Mouse (Mus musculus) limb, embryonic 13.5 days (tissue): Measurements from ENCODE around the gene Ppard. TPM values are rescaled to one million over a fixed set of nuclear protein-coding genes. Genes with fewer than 3 reads are reported as not detected.

Experiments
- ATAC-seq: fragments of 200-750 bp; cut with Nextera tagmentation; 2 replicates; pipeline ENCODE4 v1.8.0; 2017; ENCODE audit warnings: low read depth, moderate number of reproducible peaks, moderate TSS enrichment; ENCODE audit not compliant: low FRiP score
- H3K27ac ChIP-seq: fragments of 300-500 bp; sonication (generic); 2 replicates; pipeline ENCODE4 v1.5.1; 2015; ENCODE audit warnings: inconsistent platforms, mild to moderate bottlenecking, moderate library complexity
- H3K27me3 ChIP-seq: fragments of 300-500 bp; sonication (generic); 2 replicates; pipeline ENCODE4 v1.6.1; 2015; ENCODE audit warnings: mild to moderate bottlenecking, inconsistent platforms
- H3K36me3 ChIP-seq: fragments of 300-500 bp; sonication (generic); 2 replicates; pipeline ENCODE4 v1.6.1; 2015; ENCODE audit warnings: inconsistent platforms, mild to moderate bottlenecking, moderate library complexity
- H3K4me1 ChIP-seq: fragments of 300-500 bp; sonication (generic); 2 replicates; pipeline ENCODE4 v1.6.1; 2015; ENCODE audit warnings: inconsistent platforms
- H3K4me2 ChIP-seq: fragments of 300-500 bp; sonication (generic); replicated peaks from 2 replicates; pipeline ENCODE4 v1.6.1; 2015; ENCODE audit warnings: inconsistent platforms, mild to moderate bottlenecking, moderate library complexity
- H3K4me3 ChIP-seq: fragments of 300-500 bp; sonication (generic); 2 replicates; pipeline ENCODE4 v1.5.1; 2015; ENCODE audit warnings: moderate library complexity, mild to moderate bottlenecking, inconsistent platforms
- H3K9ac ChIP-seq: fragments of 300-500 bp; sonication (generic); 2 replicates; pipeline ENCODE4 v1.6.1; 2015; ENCODE audit warnings: mild to moderate bottlenecking, inconsistent platforms
- H3K9me3 ChIP-seq: fragments of 300-500 bp; sonication (generic); 2 replicates; pipeline ENCODE4 v1.6.1; 2016; ENCODE audit warnings: inconsistent platforms
- WGBS: fragments of 180-500 bp; shearing (Covaris S2); methylation state at CpG from one replicate; pipeline ENCODE4 v1.1.7; 2015; 5-methylcytosine and 5-hydroxymethylcytosine counted together
- polyA plus RNA-seq: library from polyadenylated mRNA; unstranded; fragments of >200 nt; fragmentation: Nextera tagmentation; extraction: Ambion mirVana; gene quantifications from 2 replicates; pipeline ENCODE4 v1.2.1, GENCODE M21; 2015

Gene Ppard
- polyA plus RNA-seq, 1 experiment from 2014 or later = 3.0 TPM

- no peak overlapping the region for H3K4me3 ChIP-seq
- no peak for ATAC-seq
- peaks cover 32% of the 10 kb centered on the region for H3K4me1 ChIP-seq
- no peak overlapping the region for H3K27ac ChIP-seq
- 77% methylated on average over 11 of the region's 11 CpGs for WGBS
- H3K36me3 ChIP-seq = peaks cover 20% of the 10 kb centered on the region
- no peaks in the 10 kb centered on the region for H3K27me3 ChIP-seq
- H3K9ac ChIP-seq = no peak overlapping the region
- no peaks in the 10 kb centered on the region for H3K9me3 ChIP-seq
- no peak overlapping the region for H3K4me2 ChIP-seq
These were observed 29.3 kb downstream of the Ppard start for GRCm38 (mm10) chr17:28261795-28262194.

DNA sequence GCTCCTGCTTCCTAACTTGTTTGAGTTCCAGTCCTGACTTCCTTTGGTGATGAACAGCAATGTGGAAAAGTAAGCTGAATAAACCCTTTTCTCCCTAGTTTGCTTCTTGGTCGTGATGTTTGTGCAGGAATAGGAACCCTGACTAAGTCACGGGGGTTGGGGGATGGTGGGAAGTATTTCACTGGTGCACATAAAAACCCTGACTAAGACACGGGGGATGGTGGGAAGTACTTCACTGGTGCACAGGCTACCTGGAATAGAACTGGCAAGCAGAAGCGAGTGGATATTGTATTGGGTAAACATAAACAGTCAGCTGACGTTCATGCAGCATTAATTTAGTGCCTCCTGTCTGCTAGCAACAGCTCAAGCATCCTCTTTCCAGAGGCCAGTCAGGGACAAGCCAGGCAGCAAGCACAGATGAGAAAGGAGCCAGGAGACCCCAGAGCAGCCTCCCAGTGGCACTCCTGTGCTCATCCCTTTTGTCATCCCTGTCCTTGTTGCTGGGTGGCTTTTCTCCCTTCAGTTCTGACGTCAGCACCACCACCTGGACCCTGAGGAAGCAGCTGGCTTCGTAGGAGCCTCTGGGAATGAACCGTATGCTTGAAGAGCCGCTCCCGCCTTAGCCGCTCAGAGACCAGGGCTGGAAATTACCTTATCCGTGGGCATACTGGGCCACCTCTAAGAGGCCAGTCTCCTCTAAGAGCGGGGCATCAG lies 30.8 kb downstream of the Ppard start:
- Histone ChIP-seq H3K9me3 (no peaks in the 10 kb centered on the region), H3K4me1 (peaks cover 21% of the 10 kb centered on the region; the same call in 1 of the 2 replicates), H3K4me2 (no peak overlapping the region), H3K36me3 (peaks cover 21% of the 10 kb centered on the region), H3K9ac (no peak overlapping the region), H3K27me3 (no peaks in the 10 kb centered on the region), H3K4me3 (no peak overlapping the region), H3K27ac (no peak overlapping the region)
- 63% methylated on average over 13 of the region's 13 CpGs for WGBS
- no peak for ATAC-seq

DNA sequence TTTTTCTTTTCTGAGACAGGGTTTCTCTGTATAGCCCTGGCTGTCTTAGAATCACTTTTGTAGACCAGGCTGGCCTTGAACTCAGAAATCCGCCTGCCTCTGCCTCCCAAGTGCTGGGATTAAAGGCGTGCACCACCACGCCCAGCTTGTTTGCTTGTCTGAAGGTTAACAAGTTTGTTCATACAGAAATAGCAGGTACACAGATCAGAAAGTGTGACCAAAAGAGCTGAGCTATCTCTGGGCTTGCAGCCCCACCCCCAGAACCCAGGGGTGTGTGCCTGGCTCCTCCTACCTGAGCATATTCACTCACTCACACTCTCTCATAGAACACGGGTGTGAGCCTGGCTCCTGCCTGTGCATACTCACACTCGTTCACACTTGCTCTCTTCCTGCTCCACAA lies 34.8 kb downstream of the Ppard start:
- 88% methylated on average over 5 of the region's 5 CpGs for WGBS
- Histone ChIP-seq H3K4me3 (no peak overlapping the region), H3K4me2 (no peak overlapping the region), H3K27ac (no peak overlapping the region), H3K27me3 (no peaks in the 10 kb centered on the region), H3K36me3 (0 out of 2 replicates have a peak, but pooled peaks cover 2% of the 10 kb centered on the region), H3K4me1 (peaks cover 30% of the 10 kb centered on the region), H3K9me3 (no peaks in the 10 kb centered on the region), H3K9ac (no peak overlapping the region)
- no peak for ATAC-seq

GRCm38 (mm10) chr17:28270165-28270564 lies 37.7 kb downstream of the Ppard start:
- no peak overlapping the region for H3K4me2 ChIP-seq
- H3K4me1 ChIP-seq = peaks cover 11% of the 10 kb centered on the region
- H3K9me3 ChIP-seq = no peaks in the 10 kb centered on the region
- no peak overlapping the region for H3K9ac ChIP-seq
- WGBS = 58% methylated on average over 13 of the region's 13 CpGs
- no peaks in the 10 kb centered on the region for H3K27me3 ChIP-seq
- H3K4me3 ChIP-seq = no peak overlapping the region
- 0 out of 2 replicates have a peak, but pooled peaks cover 2% of the 10 kb centered on the region for H3K36me3 ChIP-seq
- peak overlapping the region; percentile 40; the same call in 1 of the 2 replicates for H3K27ac ChIP-seq
- no peak for ATAC-seq

DNA sequence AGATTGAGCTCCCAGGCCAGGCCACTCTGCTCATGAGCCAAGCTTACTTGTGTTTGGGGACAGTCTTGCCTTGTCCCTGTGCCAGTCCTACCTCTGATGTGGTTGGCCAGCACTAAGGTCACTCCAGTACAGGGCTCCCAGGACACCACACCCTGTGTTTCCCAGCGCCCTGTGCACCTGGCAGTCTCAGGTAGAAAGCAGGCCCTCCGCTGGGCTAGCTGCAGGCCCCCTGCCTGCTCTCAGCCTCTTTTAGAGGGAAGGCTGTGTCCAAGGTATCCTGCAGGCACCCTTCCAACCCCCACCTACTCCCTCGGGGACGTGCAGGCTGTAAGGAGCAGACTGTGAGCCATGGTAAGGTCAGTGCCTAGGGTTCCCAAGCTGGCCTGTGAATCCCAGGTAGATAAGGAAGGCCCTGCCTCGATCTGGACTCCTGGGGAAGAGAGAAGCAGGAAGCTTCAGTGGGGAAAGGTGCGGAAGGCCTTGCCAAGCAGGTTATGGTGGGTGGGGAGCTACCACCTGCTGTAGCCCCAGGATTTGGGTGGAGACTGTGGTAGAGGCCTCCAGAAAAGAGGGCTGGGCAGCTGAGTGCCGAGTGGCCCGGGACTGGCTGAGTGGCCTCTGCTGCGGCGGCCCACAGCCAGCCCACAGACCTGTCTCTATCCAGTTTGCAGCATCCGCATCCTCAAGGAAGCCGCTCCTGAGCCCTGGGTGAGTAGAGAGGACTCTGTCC lies 39.2 kb downstream of the Ppard start:
- ATAC-seq = no peak
- 0 out of 2 replicates have a peak, but pooled peaks cover 7% of the 10 kb centered on the region for H3K36me3 ChIP-seq
- H3K4me1 ChIP-seq = peaks cover 9% of the 10 kb centered on the region
- no peaks in the 10 kb centered on the region for H3K9me3 ChIP-seq
- no peaks in the 10 kb centered on the region for H3K27me3 ChIP-seq
- H3K27ac ChIP-seq = no peak overlapping the region
- 84% methylated on average over 12 of the region's 12 CpGs for WGBS
- no peak overlapping the region for H3K4me2 ChIP-seq
- no peak overlapping the region for H3K4me3 ChIP-seq
- no peak overlapping the region for H3K9ac ChIP-seq

GRCm38 (mm10) chr17:28272281-28272680 lies 39.8 kb downstream of the Ppard start:
- no peaks in the 10 kb centered on the region for H3K27me3 ChIP-seq
- H3K4me1 ChIP-seq = peaks cover 15% of the 10 kb centered on the region
- H3K4me3 ChIP-seq = no peak overlapping the region
- ATAC-seq = no peak
- 0 out of 2 replicates have a peak, but pooled peaks cover 8% of the 10 kb centered on the region for H3K36me3 ChIP-seq
- H3K4me2 ChIP-seq = no peak overlapping the region
- no peak overlapping the region for H3K27ac ChIP-seq
- 75% methylated on average over 9 of the region's 9 CpGs for WGBS
- H3K9me3 ChIP-seq = no peaks in the 10 kb centered on the region
- 0 out of 2 replicates have a peak overlapping the region, but pooled peaks have one; percentile 13 for H3K9ac ChIP-seq

DNA sequence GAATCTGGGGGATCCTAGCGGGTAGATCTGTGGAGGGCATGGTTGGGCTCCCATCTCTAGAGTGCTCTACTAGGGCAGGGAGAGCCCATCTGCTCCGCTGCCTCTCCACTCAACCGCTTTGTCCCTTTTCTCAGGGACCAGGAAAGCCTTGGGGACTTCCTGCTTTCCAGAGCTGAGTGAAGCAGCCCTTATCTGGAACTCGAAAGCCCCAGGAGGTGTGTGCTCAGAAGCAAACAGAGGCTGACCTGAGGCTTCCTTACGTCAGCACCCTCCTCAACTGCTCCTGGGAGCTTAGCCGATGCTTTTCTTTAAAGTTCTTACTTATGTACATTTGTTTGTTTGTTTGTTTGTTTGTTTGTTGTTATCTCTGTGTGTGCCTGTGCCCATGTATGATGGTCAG lies 40.3 kb downstream of the Ppard start:
- no peak overlapping the region for H3K4me3 ChIP-seq
- 0 out of 2 replicates have a peak, but pooled peaks cover 8% of the 10 kb centered on the region for H3K36me3 ChIP-seq
- no peak overlapping the region for H3K4me2 ChIP-seq
- no peak for ATAC-seq
- H3K4me1 ChIP-seq = peaks cover 20% of the 10 kb centered on the region
- H3K27ac ChIP-seq = no peak overlapping the region
- no peaks in the 10 kb centered on the region for H3K27me3 ChIP-seq
- WGBS = 81% methylated on average over 6 of the region's 6 CpGs
- no peaks in the 10 kb centered on the region for H3K9me3 ChIP-seq
- no peak overlapping the region for H3K9ac ChIP-seq

DNA sequence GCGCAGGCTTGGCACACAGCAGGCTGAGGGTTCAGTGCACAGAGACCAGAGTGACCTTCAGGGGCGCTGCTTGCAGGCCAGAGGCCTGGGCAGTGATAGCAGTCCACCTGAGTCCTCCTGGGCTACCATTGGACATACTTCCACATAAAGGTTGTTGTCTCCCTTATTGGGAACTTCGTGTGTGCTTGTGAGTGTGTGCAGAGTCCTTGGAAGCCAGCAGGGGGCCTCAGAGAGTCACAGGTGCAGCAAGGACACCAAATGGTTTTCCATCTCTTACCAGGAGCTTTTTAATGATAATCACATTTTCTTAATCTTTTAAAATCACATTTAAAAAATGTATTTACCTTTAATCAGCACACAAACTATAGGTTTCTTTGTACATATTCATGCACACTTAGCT lies 42.2 kb downstream of the Ppard start:
- 78% methylated on average over 3 of the region's 3 CpGs for WGBS
- Histone ChIP-seq H3K9ac (no peak overlapping the region), H3K4me2 (no peak overlapping the region), H3K4me1 (peaks cover 37% of the 10 kb centered on the region), H3K36me3 (0 out of 2 replicates have a peak, but pooled peaks cover 8% of the 10 kb centered on the region), H3K9me3 (no peaks in the 10 kb centered on the region), H3K4me3 (no peak overlapping the region), H3K27me3 (no peaks in the 10 kb centered on the region), H3K27ac (no peak overlapping the region)
- ATAC-seq = no peak

DNA sequence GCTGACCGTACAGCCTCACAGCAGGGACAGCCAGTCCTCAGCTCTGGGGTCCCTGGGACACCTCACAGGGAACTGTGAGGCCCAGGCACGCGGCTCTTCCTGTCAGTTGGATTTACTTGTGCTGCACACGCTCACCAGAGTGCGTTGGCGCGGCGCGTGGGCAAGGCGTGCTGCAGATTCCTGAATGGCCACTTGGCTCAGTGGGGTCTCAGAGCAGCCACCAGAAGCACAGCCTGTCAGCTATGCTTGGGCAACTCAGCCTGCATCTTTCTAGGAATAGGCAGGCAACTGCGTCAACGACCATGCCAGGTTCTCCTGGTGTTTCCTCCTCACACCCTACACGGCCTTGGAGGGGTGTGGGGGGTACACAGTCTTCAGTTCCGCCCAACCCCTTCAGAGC lies 44.7 kb downstream of the Ppard start:
- WGBS = 82% methylated on average over 14 of the region's 14 CpGs
- ATAC-seq = no peak
- Histone ChIP-seq H3K4me3 (no peak overlapping the region), H3K27ac (no peak overlapping the region), H3K36me3 (0 out of 2 replicates have a peak, but pooled peaks cover 8% of the 10 kb centered on the region), H3K4me1 (peaks cover 51% of the 10 kb centered on the region), H3K4me2 (no peak overlapping the region), H3K9me3 (no peaks in the 10 kb centered on the region), H3K9ac (no peak overlapping the region), H3K27me3 (no peaks in the 10 kb centered on the region)

DNA sequence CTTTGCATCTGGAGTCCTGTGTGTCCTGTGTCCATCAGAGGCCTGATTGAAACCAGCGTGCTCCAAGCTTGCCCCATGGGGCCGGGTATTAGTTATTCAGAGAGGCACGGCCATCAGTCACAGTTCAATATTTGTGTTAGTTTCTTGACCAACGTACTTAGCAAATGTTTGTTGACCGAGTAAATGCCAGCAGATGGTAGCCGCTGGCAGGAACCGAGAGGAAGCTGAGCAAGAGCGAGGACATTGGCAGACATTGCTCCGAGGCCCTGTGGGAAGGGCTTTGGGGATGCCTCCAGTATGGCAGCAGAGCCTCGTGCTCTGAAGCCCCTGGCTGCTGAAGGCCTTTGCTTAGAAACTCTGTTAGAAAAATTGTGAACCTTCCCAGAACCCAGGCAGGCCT lies 45.2 kb downstream of the Ppard start:
- peak overlapping the region; percentile 12; the same call in 1 of the 2 replicates for H3K27ac ChIP-seq

DNA sequence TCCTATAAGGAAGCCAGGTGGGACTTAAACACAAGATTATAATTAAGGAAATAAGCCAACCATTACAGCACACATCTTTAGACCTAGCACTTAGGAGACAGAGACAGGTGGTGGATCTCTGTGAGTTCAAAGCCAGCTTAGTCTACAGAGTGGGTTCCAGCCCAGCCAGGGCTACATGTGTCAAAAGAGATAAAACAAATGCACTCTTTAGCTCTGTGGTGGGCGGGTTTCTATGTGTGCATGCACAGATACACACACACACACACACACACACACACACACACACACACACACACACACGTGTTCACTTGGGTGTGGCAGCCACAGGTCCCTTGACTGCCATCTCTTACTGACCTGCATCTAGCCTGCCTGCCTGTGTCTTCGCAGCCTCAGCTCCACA lies 45.7 kb downstream of the Ppard start:
- H3K27ac ChIP-seq = peak overlapping the region; percentile 12; the same call in 1 of the 2 replicates
- H3K4me2 ChIP-seq = no peak overlapping the region
- no peaks in the 10 kb centered on the region for H3K9me3 ChIP-seq
- H3K4me3 ChIP-seq = no peak overlapping the region
- peaks cover 58% of the 10 kb centered on the region for H3K4me1 ChIP-seq
- ATAC-seq = no peak
- H3K36me3 ChIP-seq = 0 out of 2 replicates have a peak, but pooled peaks cover 8% of the 10 kb centered on the region
- 89% methylated on average over 3 of the region's 3 CpGs for WGBS
- H3K27me3 ChIP-seq = no peaks in the 10 kb centered on the region
- no peak overlapping the region for H3K9ac ChIP-seq

More for the DNA sequence above, 45.2 kb downstream of the Ppard start:
- no peaks in the 10 kb centered on the region for H3K9me3 ChIP-seq
- H3K4me3 ChIP-seq = no peak overlapping the region
- H3K4me1 ChIP-seq = peaks cover 54% of the 10 kb centered on the region
- WGBS = 67% methylated on average over 10 of the region's 10 CpGs
- ATAC-seq = no peak
- H3K9ac ChIP-seq = no peak overlapping the region
- no peak overlapping the region for H3K4me2 ChIP-seq
- 0 out of 2 replicates have a peak, but pooled peaks cover 8% of the 10 kb centered on the region for H3K36me3 ChIP-seq
- no peaks in the 10 kb centered on the region for H3K27me3 ChIP-seq

DNA sequence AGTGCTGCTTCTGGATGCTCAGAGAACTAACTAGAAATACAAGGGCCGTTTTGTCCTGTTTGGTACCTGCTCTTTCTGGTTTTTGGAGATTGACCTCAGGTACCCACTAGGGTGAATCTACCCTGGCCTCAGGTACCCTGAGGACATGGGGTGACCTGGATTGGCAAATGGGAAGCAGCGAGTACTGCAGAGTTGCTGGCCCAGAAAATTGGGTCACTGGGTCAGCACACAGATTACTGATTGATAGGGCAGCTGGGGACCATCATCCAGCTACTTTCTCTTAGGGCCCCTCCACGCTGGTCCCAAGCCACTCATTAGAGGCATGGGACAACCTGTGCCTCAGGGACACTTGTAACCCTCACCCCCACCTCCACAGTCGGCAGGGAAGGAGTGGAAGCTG lies 46.7 kb downstream of the Ppard start:
- WGBS = 34% methylated on average over 4 of the region's 4 CpGs
- 0 out of 2 replicates have a peak overlapping the region, but pooled peaks have one; percentile 9 for H3K4me2 ChIP-seq
- H3K27me3 ChIP-seq = no peaks in the 10 kb centered on the region
- H3K27ac ChIP-seq = peak overlapping the region; percentile 70
- peaks cover 66% of the 10 kb centered on the region for H3K4me1 ChIP-seq
- H3K9me3 ChIP-seq = no peaks in the 10 kb centered on the region
- no peak for ATAC-seq
- H3K4me3 ChIP-seq = no peak overlapping the region
- peak overlapping the region; percentile 53; the same call in 1 of the 2 replicates for H3K9ac ChIP-seq
- 0 out of 2 replicates have a peak, but pooled peaks cover 8% of the 10 kb centered on the region for H3K36me3 ChIP-seq
